Mouse (Mus musculus) heart, adult 2 months (tissue): Measurements from ENCODE around the gene Slc6a15.

Experiments
- CTCF ChIP-seq: fragments of 200-600 bp; IDR thresholded peaks from 2 replicates; pipeline ENCODE4 v1.8.1; 2022; ENCODE audit warnings: antibody characterized with exemption, mild to moderate bottlenecking, moderate library complexity
- EP300 ChIP-seq: fragments of 200-500 bp; IDR thresholded peaks from 2 replicates; pipeline ENCODE4 v1.6.1; 2011; ENCODE audit warnings: low read depth, low read length, control low read depth; ENCODE audit not compliant: insufficient read depth
- POLR2A ChIP-seq: fragments of 200-500 bp; IDR thresholded peaks from 2 replicates; pipeline ENCODE4 v1.6.1; 2011; ENCODE audit warnings: mild to moderate bottlenecking, low read depth, low read length, control low read depth; ENCODE audit not compliant: insufficient read depth

- TF ChIP-seq POLR2A: no peak
- no peak for TF ChIP-seq CTCF
- TF ChIP-seq EP300: no peak
These were observed 33.3 kb upstream of the Slc6a15 start for GRCm38 (mm10) chr10:103334306-103334705.
